ENCODE assay signal across 14 mouse cellular contexts in the genomic region with DNA sequence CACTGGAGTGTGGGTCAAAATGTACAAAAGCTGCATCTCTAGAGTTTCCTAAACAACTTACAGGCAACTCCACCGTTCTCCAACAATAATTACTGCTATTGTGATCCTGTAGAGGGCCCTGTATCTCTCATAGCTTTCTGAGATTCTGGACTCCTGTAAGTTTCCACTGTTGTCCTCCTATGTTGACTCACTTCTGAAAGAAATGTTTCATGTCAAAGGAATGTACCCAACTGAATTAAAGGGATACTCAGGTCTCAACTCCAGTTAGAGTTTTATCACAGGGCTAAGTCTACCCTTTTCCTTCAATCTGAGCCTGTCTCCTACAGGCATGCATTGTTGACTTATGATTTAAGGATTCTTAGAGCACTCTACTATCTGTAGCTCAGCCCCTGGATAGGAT.
"Had no signal": no experiment of that assay in that cellular context is flagged by ENCODE, and none has a peak within 500 bp of the region (broad histone marks: within the 10 kb centered on the region; RNA-seq: fewer than 3 reads in every experiment).

No protein-coding gene starts in this region.

- H3K27me3 ChIP-seq: lung, embryonic 15.5 days; megakaryocyte, embryonic 14.5 days; midbrain, embryonic 13.5 days; midbrain, embryonic 15.5 days; neural tube, embryonic 12.5 days; stomach, embryonic 15.5 days had no signal

- DNase-seq: liver, postnatal 0 days; lung, adult 2 months; lung, postnatal 10 days; lung, postnatal 36 days; right cerebral cortex, postnatal 14 days; thymus, adult 2 months; thymus, postnatal 25 days; thymus, postnatal 4 days had no signal

- ATAC-seq: liver, postnatal 0 days; midbrain, embryonic 13.5 days; midbrain, embryonic 15.5 days had no signal
